Mouse (Mus musculus): ENCODE measurements at regions not wholly inside any gene's neighbourhood (a gene's known extent, or its start where the extent isn't known, plus 50 kb on each side); places are given as distances from the start of the nearest gene placed in this dataset.

DNA sequence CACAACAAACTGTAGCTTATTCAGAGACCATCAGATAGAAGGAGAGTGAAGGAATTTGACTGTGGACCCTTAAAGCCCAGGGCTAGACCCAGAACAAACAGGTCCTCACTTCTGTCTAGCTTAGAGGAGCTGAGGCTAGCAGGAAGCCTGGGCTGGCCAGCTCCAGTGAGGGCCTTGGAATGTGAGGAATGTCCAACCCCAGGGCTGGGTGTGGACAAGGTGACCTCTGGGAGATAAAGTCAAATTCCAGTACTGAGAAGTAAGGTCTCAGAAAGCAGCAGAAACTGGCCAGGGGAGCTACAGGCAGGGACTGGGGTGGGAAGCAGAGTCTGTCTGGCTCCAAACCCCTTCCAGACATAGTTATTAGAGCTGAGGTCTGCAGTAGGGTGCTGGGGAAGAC is 51.0 kb upstream of the Ssbp3 start:
- Histone ChIP-seq H3K4me3 (ENCODE audit: insufficient read depth, low read depth, low read length) (no peak overlapping the region), H3K27ac (replicated peaks; ENCODE audit: low read depth, low read length) (peak overlapping the region; percentile 38; the same call in 1 of the 2 replicates), H3K4me1 (ENCODE audit: control insufficient read depth, insufficient read depth, insufficient read length, low read length) (peaks cover 17% of the 10 kb centered on the region)

DNA sequence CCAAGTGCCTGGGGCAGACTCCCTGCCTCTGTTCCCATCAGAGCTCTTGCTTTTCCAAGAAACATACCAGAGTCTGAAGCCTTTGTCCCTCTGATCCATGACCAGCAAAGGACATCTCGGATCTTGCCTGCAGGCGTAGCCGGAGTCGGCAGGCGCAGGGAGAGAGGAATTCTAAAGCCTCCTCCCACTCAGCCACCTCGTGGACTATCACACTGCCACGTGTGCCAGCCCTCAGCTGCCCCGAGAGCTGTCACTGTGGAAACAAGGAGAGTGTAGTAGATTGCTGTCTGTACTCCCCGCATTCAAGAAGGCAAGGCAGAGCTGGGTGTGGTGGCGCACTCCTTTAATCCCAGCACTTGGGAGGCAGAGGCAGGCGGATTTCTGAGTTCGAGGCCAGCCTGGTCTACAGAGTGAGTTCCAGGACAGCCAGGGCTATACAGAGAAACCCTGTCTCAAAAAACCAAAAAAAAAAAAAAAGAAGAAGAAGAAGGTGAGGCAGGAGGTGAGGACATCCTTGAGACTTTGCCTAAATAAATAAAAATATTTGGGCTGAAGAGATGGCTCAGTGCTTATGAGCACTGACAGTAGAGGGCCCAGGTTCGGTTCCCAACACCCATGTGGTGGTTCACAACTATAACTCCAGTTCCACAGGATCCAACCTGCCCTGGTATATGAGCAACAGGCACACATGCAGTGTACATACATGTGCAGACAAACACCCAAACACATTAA is 52.0 kb upstream of the Ssbp3 start:
- Histone ChIP-seq H3K27ac (replicated peaks; ENCODE audit: low read depth, low read length) (no peak overlapping the region), H3K4me1 (ENCODE audit: control insufficient read depth, insufficient read depth, insufficient read length, low read length) (peaks cover 17% of the 10 kb centered on the region), H3K4me3 (ENCODE audit: insufficient read depth, low read depth, low read length) (no peak overlapping the region)

DNA sequence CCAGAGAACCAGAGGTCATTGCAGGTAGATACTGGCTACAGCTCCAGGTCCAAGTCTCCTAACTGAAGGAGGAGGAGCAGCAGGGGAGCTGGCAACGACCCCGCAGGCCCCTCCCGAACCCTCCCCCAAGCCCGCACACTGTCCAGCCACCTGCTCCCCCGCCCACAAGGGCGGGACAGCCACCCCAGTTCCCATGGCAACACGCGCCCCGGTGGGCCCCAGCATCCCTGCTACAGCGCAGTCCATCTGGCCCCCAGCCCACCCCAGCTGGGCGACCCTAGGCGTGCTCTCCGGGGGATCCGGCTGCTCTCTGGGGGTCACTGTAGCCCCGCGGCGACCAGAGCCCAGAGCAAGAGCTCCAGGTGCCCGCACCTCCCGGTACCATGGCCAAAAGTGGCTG is 51.0 kb upstream of the Acot11 start:
- Histone ChIP-seq H3K27ac (replicated peaks; ENCODE audit: low read depth, low read length) (no peak overlapping the region), H3K4me1 (ENCODE audit: control insufficient read depth, insufficient read depth, insufficient read length, low read length) (peaks cover 8% of the 10 kb centered on the region), H3K4me3 (ENCODE audit: insufficient read depth, low read depth, low read length) (no peak overlapping the region)

DNA sequence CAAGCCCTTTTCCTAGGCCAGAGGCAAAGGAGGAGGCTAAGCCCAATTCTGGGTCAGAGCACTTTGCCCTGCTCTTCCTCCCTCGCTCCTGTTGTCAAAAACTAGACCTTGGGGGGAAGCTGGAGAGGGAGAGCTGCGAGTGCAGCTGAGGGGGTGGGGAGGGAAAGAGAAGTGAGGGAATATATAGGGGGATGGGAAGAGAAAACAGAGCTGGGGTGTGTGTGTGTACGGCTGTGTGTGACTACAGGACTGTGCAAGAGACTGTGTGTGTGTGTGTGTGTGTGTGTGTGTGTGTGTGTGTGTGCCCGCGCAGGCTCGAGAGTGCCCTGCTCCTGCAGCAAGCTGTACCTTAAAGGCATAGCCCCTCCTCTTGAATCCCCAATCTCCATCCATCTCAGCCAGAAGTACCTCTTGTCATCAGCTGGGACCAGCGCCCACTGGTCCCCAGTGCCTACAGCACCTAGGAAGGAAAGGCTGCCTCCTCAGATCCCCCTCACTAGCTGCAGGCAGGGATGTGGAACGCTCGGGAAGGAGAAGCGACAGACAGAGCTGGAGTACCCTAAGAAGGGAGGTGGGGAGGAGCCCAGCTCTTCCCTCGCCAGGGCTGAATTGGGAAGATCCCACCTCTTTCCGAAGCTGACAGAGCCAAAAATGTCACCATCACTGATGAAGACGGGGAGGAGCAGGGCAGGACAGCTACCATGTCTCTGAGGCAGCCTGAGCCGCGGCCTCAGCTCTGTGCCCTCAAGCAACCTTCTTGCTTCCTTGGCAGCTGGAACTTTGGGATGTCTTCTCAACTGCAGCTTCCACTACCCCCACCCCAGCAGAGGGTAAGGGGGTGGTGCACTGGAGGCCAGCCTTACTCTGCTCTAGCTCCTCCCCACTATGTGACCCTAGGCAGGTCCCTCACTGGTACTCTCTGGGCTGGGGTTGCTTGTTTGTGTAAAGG is 49.8 kb upstream of the Acot11 start:
- H3K27ac ChIP-seq (replicated peaks; ENCODE audit: low read depth, low read length), result no peak overlapping the region
- H3K4me3 ChIP-seq (ENCODE audit: insufficient read depth, low read depth, low read length), result no peak overlapping the region
- H3K4me1 ChIP-seq (ENCODE audit: control insufficient read depth, insufficient read depth, insufficient read length, low read length), result peaks cover 3% of the 10 kb centered on the region
